Mouse (Mus musculus): ENCODE results near the gene Megf11. TPM values are rescaled to one million over a fixed set of nuclear protein-coding genes. Genes with fewer than 3 reads are reported as not detected.

Gene Megf11
- polyA plus RNA-seq, 1 experiment from 2014 or later, result 0.11 TPM

DNA sequence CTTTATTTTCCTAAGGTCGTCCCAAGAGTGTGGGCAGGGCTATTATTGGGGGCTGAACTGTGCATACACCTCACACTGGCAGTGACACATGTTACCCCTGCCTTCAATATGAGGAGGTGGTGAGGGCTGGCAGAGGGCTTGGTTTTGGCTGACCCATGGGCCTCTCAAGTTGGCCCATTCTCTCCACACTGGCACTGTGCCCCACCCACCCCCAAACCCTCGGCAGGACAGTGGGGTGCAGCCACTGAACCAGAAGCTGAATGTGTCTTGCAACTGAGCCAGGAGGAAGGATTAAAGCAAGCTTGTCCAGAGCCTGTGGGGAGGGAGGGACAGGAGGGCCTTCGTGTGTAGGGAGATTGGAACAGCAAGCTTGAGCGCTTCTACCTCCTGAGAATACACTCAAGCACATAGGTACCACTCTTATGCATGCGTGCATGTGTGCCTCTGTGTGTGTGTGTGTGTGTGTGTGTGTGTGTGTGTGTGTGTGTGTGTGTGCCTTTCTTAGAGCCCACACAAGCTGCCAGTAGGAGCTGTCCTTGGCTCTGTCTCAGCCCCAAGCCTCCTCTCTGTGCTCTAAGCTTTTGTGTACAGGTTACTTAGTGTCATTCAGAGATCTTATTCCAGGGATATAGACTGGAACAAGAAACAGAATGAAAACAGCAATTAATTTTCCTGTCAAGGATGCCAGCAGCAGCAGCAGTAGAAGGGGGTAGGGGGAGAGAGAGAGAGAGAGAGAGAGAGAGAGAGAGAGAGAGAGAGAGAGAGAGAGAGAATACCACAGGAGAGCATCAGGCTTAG lies 236.3 kb downstream of the Megf11 start:
- Histone ChIP-seq H3K4me3 (ENCODE audit: low read depth, low read length) (no peak overlapping the region), H3K27ac (ENCODE audit: low read depth) (no peak overlapping the region), H3K9ac (replicated peaks) (no peak overlapping the region), H3K9me3 (ENCODE audit: low read length) (no peaks in the 10 kb centered on the region), H3K4me1 (ENCODE audit: insufficient read depth) (no peaks in the 10 kb centered on the region), H3K27me3 (ENCODE audit: insufficient read depth, low read length) (no peaks in the 10 kb centered on the region), H3K4me2 (ENCODE audit: low read depth, low read length) (no peak overlapping the region), H3K36me3 (replicated peaks; ENCODE audit: insufficient read depth, low read length) (no peaks in the 10 kb centered on the region)
- DNase-seq, result no peak
- no peak for ATAC-seq
- 60% methylated on average over 5 of the region's 5 CpGs for WGBS (ENCODE audit: insufficient replicate concordance)
- TF ChIP-seq CTCF (IDR thresholded peaks at IDR 0.05; ENCODE audit: low read depth) (no peak), EP300 (IDR thresholded peaks at IDR 0.05; ENCODE audit: low read depth) (no peak)

DNA sequence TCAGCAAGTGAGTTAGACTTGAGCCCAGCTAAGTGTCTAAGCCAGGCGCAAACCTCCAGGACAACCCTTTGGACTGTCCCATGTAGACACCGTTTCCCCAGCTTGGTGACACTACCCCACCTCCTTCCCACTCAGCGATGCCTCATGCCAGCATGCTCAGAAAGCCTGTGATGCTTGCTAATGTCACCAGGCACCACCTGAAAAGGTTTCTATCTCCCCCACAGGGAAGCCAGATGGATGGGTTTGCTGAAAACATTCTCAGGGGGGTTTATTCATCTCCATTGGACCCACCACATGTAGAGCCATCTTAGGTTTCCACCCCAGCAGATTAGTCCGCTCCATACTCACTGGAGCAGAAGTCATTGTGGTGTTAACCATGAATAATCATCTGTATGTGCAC lies 237.9 kb downstream of the Megf11 start:
- ATAC-seq (no peak), DNase-seq (no peak)
- WGBS (ENCODE audit: insufficient replicate concordance), result 82% methylated on average over 4 of the region's 4 CpGs
- no peaks in the 10 kb centered on the region for H3K9me3 ChIP-seq (ENCODE audit: low read length)
- H3K4me1 ChIP-seq (ENCODE audit: insufficient read depth), result no peaks in the 10 kb centered on the region
- H3K4me2 ChIP-seq (ENCODE audit: low read depth, low read length), result no peak overlapping the region
- no peak overlapping the region for H3K27ac ChIP-seq (ENCODE audit: low read depth)
- H3K36me3 ChIP-seq (replicated peaks; ENCODE audit: insufficient read depth, low read length), result no peaks in the 10 kb centered on the region
- no peaks in the 10 kb centered on the region for H3K27me3 ChIP-seq (ENCODE audit: insufficient read depth, low read length)
- no peak overlapping the region for H3K9ac ChIP-seq (replicated peaks)
- no peak overlapping the region for H3K4me3 ChIP-seq (ENCODE audit: low read depth, low read length)
- no peak for TF ChIP-seq EP300 (IDR thresholded peaks at IDR 0.05; ENCODE audit: low read depth)
- no peak for TF ChIP-seq CTCF (IDR thresholded peaks at IDR 0.05; ENCODE audit: low read depth)

DNA sequence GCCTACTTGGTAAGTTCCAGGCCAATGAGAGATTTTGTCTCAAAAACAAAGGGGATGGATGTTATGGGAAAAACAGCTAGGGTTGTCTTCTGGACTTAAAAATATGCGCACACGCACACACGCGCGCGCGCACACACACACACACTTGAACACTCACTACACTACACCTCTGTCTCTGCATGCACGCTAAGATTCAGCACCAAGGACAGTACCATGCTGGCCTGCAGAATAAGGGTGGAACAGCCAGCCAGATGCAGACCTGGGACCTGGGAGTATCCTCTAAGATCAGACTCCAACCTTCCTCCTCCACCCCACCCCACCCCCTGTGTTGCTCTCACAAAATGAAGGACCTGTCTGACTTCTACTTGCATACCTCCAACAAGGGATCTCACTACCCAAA lies 239.1 kb downstream of the Megf11 start:
- DNase-seq, result peak; percentile 63
- no peak for ATAC-seq
- H3K27ac ChIP-seq (ENCODE audit: low read depth), result no peak overlapping the region
- H3K36me3 ChIP-seq (replicated peaks; ENCODE audit: insufficient read depth, low read length), result no peaks in the 10 kb centered on the region
- no peak overlapping the region for H3K9ac ChIP-seq (replicated peaks)
- no peaks in the 10 kb centered on the region for H3K4me1 ChIP-seq (ENCODE audit: insufficient read depth)
- WGBS (ENCODE audit: insufficient replicate concordance), result 59% methylated on average over 8 of the region's 8 CpGs
- H3K4me2 ChIP-seq (ENCODE audit: low read depth, low read length), result no peak overlapping the region
- H3K4me3 ChIP-seq (ENCODE audit: low read depth, low read length), result no peak overlapping the region
- no peak for TF ChIP-seq EP300 (IDR thresholded peaks at IDR 0.05; ENCODE audit: low read depth)
- TF ChIP-seq CTCF (IDR thresholded peaks at IDR 0.05; ENCODE audit: low read depth), result no peak
- no peaks in the 10 kb centered on the region for H3K9me3 ChIP-seq (ENCODE audit: low read length)
- H3K27me3 ChIP-seq (ENCODE audit: insufficient read depth, low read length), result no peaks in the 10 kb centered on the region

DNA sequence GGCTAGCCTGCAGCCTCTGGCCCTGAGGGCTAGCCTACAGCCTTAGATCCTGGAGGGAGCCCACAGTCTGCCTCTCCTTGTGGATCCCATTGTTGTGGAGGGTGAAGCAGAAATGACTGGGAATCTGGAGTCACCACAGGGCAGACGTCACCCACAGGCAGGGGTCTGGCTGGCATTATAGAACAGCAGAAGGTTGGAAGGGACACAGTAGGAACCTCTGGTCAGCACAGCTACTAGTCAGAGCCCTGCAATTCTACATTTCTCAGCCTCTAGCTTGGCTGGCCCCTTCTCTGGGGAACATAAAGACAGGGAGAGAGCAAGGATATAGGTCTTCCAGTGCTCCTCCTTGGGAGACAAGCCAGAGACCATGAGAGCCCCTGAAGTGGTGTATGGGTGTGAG lies 244.4 kb downstream of the Megf11 start:
- Histone ChIP-seq H3K27ac (ENCODE audit: low read depth) (no peak overlapping the region), H3K4me3 (ENCODE audit: low read depth, low read length) (no peak overlapping the region), H3K36me3 (replicated peaks; ENCODE audit: insufficient read depth, low read length) (no peaks in the 10 kb centered on the region), H3K4me2 (ENCODE audit: low read depth, low read length) (no peak overlapping the region), H3K9me3 (ENCODE audit: low read length) (no peaks in the 10 kb centered on the region), H3K4me1 (ENCODE audit: insufficient read depth) (no peaks in the 10 kb centered on the region), H3K27me3 (ENCODE audit: insufficient read depth, low read length) (no peaks in the 10 kb centered on the region), H3K9ac (replicated peaks) (no peak overlapping the region)
- WGBS (ENCODE audit: insufficient replicate concordance), result 47% methylated on average over 1 of the region's 1 CpGs
- TF ChIP-seq EP300 (IDR thresholded peaks at IDR 0.05; ENCODE audit: low read depth) (no peak), CTCF (IDR thresholded peaks at IDR 0.05; ENCODE audit: low read depth) (no peak)
- ATAC-seq (no peak), DNase-seq (no peak)

DNA sequence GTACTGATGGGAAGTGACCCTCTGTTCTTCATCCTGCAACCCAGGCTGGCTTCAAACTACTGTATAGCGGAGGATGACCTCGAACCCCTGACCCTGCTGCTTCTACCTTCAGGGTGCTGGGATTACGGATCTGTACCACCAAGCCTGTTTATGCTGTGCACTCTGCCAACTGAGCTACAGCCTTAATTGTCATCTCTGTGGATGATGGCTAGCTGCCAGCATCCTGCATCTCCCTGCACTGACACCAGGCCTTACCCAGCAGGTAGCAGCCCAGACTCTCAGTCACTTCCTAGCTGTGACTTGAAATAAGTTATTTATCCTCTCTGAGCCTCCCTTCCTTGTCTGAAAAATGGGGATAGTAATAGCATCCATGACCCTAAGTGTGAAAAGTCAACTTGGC lies 247.7 kb downstream of the Megf11 start:
- no peak overlapping the region for H3K4me3 ChIP-seq (ENCODE audit: low read depth, low read length)
- no peak for ATAC-seq
- TF ChIP-seq EP300 (IDR thresholded peaks at IDR 0.05; ENCODE audit: low read depth) (no peak), CTCF (IDR thresholded peaks at IDR 0.05; ENCODE audit: low read depth) (no peak)

DNA sequence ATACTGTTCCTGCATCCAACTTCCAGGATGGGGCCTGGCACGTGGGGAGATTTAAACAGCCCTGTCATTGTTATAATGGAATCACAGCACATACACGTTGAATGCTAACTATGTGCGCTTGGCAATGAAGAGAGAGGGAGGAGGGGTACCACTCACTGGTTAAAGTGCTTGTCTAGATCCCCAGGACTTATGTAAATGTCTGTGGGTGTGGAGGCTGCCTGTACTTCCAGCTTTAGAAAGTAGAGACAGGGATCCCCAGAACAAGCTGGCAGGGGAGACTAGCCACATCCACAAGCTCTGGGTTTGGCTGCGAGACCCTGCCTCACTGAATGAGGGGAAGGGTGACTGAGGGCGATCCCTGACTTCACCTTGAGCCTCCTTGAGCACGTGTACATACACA lies 250.7 kb downstream of the Megf11 start:
- H3K36me3 ChIP-seq (replicated peaks; ENCODE audit: insufficient read depth, low read length), result no peaks in the 10 kb centered on the region
- WGBS (ENCODE audit: insufficient replicate concordance), result 69% methylated on average over 6 of the region's 6 CpGs
- TF ChIP-seq CTCF (IDR thresholded peaks at IDR 0.05; ENCODE audit: low read depth), result no peak
- no peak for TF ChIP-seq EP300 (IDR thresholded peaks at IDR 0.05; ENCODE audit: low read depth)
- H3K9ac ChIP-seq (replicated peaks), result no peak overlapping the region
- H3K4me1 ChIP-seq (ENCODE audit: insufficient read depth), result peaks cover 4% of the 10 kb centered on the region
- DNase-seq, result no peak
- no peak for ATAC-seq
- no peak overlapping the region for H3K4me3 ChIP-seq (ENCODE audit: low read depth, low read length)
- H3K4me2 ChIP-seq (ENCODE audit: low read depth, low read length), result no peak overlapping the region
- 0 out of 2 replicates have a peak, but pooled peaks cover 6% of the 10 kb centered on the region for H3K27me3 ChIP-seq (ENCODE audit: insufficient read depth, low read length)
- H3K27ac ChIP-seq (ENCODE audit: low read depth), result no peak overlapping the region
- no peaks in the 10 kb centered on the region for H3K9me3 ChIP-seq (ENCODE audit: low read length)

More for the DNA sequence above, 247.7 kb downstream of the Megf11 start:
- WGBS (ENCODE audit: insufficient replicate concordance), result 82% methylated on average over 3 of the region's 3 CpGs
- no peaks in the 10 kb centered on the region for H3K9me3 ChIP-seq (ENCODE audit: low read length)
- peaks cover 2% of the 10 kb centered on the region for H3K4me1 ChIP-seq (ENCODE audit: insufficient read depth)
- no peak overlapping the region for H3K9ac ChIP-seq (replicated peaks)
- no peak overlapping the region for H3K27ac ChIP-seq (ENCODE audit: low read depth)
- no peaks in the 10 kb centered on the region for H3K36me3 ChIP-seq (replicated peaks; ENCODE audit: insufficient read depth, low read length)
- H3K4me2 ChIP-seq (ENCODE audit: low read depth, low read length), result no peak overlapping the region
- 0 out of 2 replicates have a peak, but pooled peaks cover 5% of the 10 kb centered on the region for H3K27me3 ChIP-seq (ENCODE audit: insufficient read depth, low read length)
- no peak for DNase-seq
